In the genomic region with DNA sequence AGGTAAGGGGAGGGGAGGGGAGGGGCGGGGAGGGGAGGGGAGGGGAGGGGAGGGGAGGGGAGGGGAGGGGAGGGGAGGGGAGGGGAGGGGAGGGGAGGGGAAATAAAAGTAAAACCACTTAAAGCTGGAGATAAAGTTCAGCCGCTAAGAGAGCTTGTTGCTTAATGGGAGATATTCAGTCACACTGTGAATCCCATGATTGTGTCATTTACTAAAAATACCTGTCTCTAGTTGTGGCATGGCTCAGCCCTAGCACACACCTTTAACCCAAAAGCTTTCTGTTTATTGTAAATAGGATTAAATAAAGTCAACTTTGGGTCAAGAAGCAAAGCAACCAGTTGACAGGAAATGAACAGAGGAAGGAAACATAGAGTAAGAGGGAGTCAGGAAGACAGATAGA, we compare ENCODE assay signal across 18 mouse cellular contexts. TPM values are rescaled to one million over a fixed set of nuclear protein-coding genes. Genes with fewer than 3 reads are reported as not detected.
"Had no signal": no experiment of that assay in that cellular context is flagged by ENCODE, and none has a peak within 500 bp of the region (broad histone marks: within the 10 kb centered on the region; RNA-seq: fewer than 3 reads in every experiment).

No protein-coding gene starts in this region.

- H3K27ac ChIP-seq: lung, embryonic 15.5 days; macrophage; midbrain, embryonic 13.5 days; midbrain, embryonic 15.5 days; neural tube, embryonic 12.5 days; stomach, embryonic 15.5 days; stomach, postnatal 0 days had no signal

- DNase-seq: lung, postnatal 14 days; lung, postnatal 36 days; right cerebral cortex, postnatal 14 days; thymus, adult 2 months; thymus, postnatal 25 days; thymus, postnatal 4 days had no signal

- H3K27me3 ChIP-seq: lung, embryonic 15.5 days; megakaryocyte, embryonic 14.5 days; midbrain, embryonic 13.5 days; midbrain, embryonic 15.5 days; neural tube, embryonic 12.5 days; stomach, embryonic 15.5 days had no signal

- H3K4me2 ChIP-seq: lung, embryonic 15.5 days; midbrain, embryonic 11.5 days; midbrain, embryonic 13.5 days; midbrain, embryonic 15.5 days; neural tube, embryonic 12.5 days; stomach, embryonic 15.5 days had no signal

- H3K36me3 ChIP-seq: lung, embryonic 15.5 days; midbrain, embryonic 13.5 days; midbrain, embryonic 15.5 days; neural tube, embryonic 12.5 days; stomach, embryonic 15.5 days had no signal

- H3K9ac ChIP-seq: lung, embryonic 15.5 days; midbrain, embryonic 13.5 days; midbrain, embryonic 15.5 days; neural tube, embryonic 12.5 days; stomach, embryonic 15.5 days had no signal

- H3K9me3 ChIP-seq: lung, embryonic 15.5 days; midbrain, embryonic 13.5 days; midbrain, embryonic 15.5 days; neural tube, embryonic 12.5 days; stomach, embryonic 15.5 days had no signal

- ATAC-seq: lung, postnatal 0 days; midbrain, embryonic 13.5 days; midbrain, embryonic 15.5 days had no signal

- H3K4me1 ChIP-seq: lung, embryonic 15.5 days; midbrain, embryonic 13.5 days; midbrain, embryonic 15.5 days; neural tube, embryonic 12.5 days; stomach, embryonic 15.5 days had no signal

- H3K4me3 ChIP-seq: lung, embryonic 15.5 days; megakaryocyte, embryonic 14.5 days; midbrain, embryonic 13.5 days; midbrain, embryonic 15.5 days; neural tube, embryonic 12.5 days; stomach, embryonic 15.5 days had no signal

RNA-seq across cellular contexts. Expression of a gene that starts 14.3 kb away (rescaled TPM):
- total RNA-seq: megakaryocyte progenitor cell, adult 5-6 weeks; monocyte, adult 5-6 weeks had no signal
